Mouse (Mus musculus) liver, postnatal 0 days (tissue): ENCODE measurements at regions not wholly inside any gene's neighbourhood (a gene's known extent, or its start where the extent isn't known, plus 50 kb on each side); places are given as distances from the start of the nearest gene placed in this dataset.

ENCODE experiments used
- ATAC-seq: fragments of 200-750 bp; cut with Nextera tagmentation; 2 replicates; pipeline ENCODE4 v1.8.0; 2017; ENCODE audit warnings: mild to moderate bottlenecking, moderate library complexity
- DNase-seq: peaks from one replicate; pipeline ENCODE4 v3.0.0-alpha.2; 2016
- H3K27ac ChIP-seq: fragments of 300-500 bp; sonication (generic); 2 replicates; pipeline ENCODE4 v1.5.1; 2014; ENCODE audit warnings: antibody characterized with exemption, moderate library complexity, mild to moderate bottlenecking, low read depth
- H3K27me3 ChIP-seq: fragments of 300-500 bp; sonication (generic); 2 replicates; pipeline ENCODE4 v1.6.1; 2014; ENCODE audit warnings: low read length, control low read depth, mixed read lengths; ENCODE audit not compliant: insufficient read depth
- H3K36me3 ChIP-seq: fragments of 300-500 bp; sonication (generic); replicated peaks from 2 replicates; pipeline ENCODE4 v1.6.1; 2014; ENCODE audit warnings: mild to moderate bottlenecking, control low read depth, low read length, moderate library complexity, mixed read lengths; ENCODE audit not compliant: insufficient read depth
- H3K4me1 ChIP-seq: fragments of 300-500 bp; sonication (generic); 2 replicates; pipeline ENCODE4 v1.6.1; 2014; ENCODE audit warnings: antibody characterized with exemption, mild to moderate bottlenecking, control low read depth; ENCODE audit not compliant: insufficient read depth
- H3K4me2 ChIP-seq: fragments of 300-500 bp; sonication (generic); 2 replicates; pipeline ENCODE4 v1.6.1; 2014; ENCODE audit warnings: low read depth, mild to moderate bottlenecking, low read length, moderate library complexity, mixed read lengths
- H3K4me3 ChIP-seq: fragments of 300-500 bp; sonication (generic); 2 replicates; pipeline ENCODE4 v1.5.1; 2014; ENCODE audit warnings: low read depth, low read length
- H3K9ac ChIP-seq: fragments of 300-500 bp; sonication (generic); replicated peaks from 2 replicates; pipeline ENCODE4 v1.6.1; 2014; ENCODE audit warnings: mild to moderate bottlenecking, moderate library complexity
- H3K9me3 ChIP-seq: fragments of 300-500 bp; sonication (generic); 2 replicates; pipeline ENCODE4 v1.6.1; 2016; ENCODE audit warnings: mild to moderate bottlenecking, control low read depth, low read length, mixed read lengths
- CTCF ChIP-seq: sonication (generic); IDR thresholded peaks from 2 replicates; pipeline ENCODE4 v1.5.1; 2016; ENCODE audit warnings: antibody characterized with exemption, low read depth
- EP300 ChIP-seq: IDR thresholded peaks from 2 replicates; pipeline ENCODE4 v1.6.1; 2016; ENCODE audit warnings: antibody characterized with exemption, low read depth, mild to moderate bottlenecking
- WGBS: fragments of 180-500 bp; shearing (Covaris S2); extraction: QIAGEN DNeasy Blood & Tissue Kit; methylation state at CpG from one replicate; pipeline ENCODE4 v1.1.7; 2014; ENCODE audit not compliant: insufficient replicate concordance; 5-methylcytosine and 5-hydroxymethylcytosine counted together

DNA sequence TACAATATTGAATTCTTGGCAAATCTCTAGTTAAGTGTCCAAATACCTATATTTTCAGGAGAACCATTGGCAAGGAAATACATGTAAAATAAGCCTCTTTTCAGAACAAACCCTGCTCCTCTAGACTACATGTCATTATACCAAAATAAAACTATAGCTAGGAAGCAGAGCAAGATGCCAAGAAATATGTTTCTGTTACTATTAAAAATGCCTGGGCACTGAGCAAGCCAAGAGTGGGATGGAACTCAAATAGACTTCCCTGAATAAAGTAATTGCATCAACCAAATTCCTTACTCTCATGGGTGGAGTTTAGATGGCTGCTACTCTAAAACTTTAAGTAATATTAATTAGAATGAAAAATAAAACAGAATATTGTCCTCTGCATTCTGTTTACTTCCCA is 168.0 kb downstream of the Efcab1 start:
- no peak overlapping the region for H3K4me3 ChIP-seq
- H3K27me3 ChIP-seq: no peaks in the 10 kb centered on the region
- H3K27ac ChIP-seq: no peak overlapping the region
- DNase-seq (no peak), ATAC-seq (no peak)
- H3K36me3 ChIP-seq: no peaks in the 10 kb centered on the region
- H3K9me3 ChIP-seq: no peaks in the 10 kb centered on the region
- no peaks in the 10 kb centered on the region for H3K4me1 ChIP-seq
- no peak overlapping the region for H3K9ac ChIP-seq
- TF ChIP-seq EP300: no peak
- TF ChIP-seq CTCF: no peak
- H3K4me2 ChIP-seq: no peak overlapping the region

DNA sequence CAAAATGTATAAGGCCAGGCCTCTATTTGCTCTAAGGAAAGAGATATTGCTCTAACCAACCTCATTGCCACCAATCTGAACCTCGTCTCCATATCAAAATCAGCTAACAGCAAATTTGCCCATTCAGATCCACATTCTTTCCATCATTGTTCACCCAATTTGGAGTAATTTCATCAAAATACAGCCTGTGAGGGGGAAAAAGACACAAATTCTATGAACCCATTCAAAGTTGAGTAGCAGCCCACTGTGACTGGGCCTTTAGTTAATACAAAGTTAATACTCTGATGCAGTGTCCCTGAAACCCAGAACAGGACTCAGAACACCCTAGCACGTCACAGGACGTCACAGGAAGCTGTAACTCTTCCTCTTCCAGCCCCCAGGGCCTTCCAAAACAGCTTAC is 177.3 kb downstream of the Efcab1 start:
- H3K9me3 ChIP-seq: no peaks in the 10 kb centered on the region
- H3K4me1 ChIP-seq: no peaks in the 10 kb centered on the region
- no peak overlapping the region for H3K4me2 ChIP-seq
- TF ChIP-seq CTCF (no peak), EP300 (no peak)
- no peak overlapping the region for H3K4me3 ChIP-seq
- ATAC-seq: no peak
- peaks cover 14% of the 10 kb centered on the region; the same call in 1 of the 2 replicates for H3K27me3 ChIP-seq
- no peak overlapping the region for H3K27ac ChIP-seq
- H3K36me3 ChIP-seq: no peaks in the 10 kb centered on the region
- DNase-seq: no peak
- 56% methylated on average over 3 of the region's 3 CpGs for WGBS
- H3K9ac ChIP-seq: no peak overlapping the region

DNA sequence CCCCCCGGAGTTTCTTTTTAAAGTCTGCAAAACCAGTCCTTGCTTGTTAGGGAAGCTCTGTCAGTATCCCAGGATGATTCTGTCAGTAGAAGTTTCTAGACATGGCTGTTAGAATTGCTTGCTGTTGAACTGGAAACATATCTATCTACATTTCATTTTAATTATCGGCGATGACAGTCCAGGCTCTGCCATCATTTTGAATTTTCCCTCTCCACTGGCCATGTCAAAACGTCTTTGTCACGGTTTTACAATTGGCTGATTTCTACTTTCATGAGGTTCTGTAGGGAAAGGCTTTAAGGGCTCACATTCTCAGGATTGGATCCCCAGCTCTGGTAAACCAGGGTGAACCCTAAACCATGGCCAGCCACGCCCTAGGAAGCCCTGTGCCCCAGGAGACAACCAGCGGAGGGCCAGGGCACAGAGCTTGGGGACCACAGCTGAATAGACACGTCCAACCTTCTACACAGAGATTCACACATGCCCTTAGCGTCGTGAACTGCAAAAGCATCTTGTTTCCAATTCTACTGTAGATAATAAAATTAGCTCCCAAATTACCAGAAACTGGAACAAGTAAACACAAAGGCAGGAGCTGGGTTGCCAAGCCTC is 177.8 kb downstream of the Efcab1 start:
- Histone ChIP-seq H3K36me3 (no peaks in the 10 kb centered on the region), H3K4me2 (peak overlapping the region; percentile 72), H3K4me3 (no peak overlapping the region), H3K4me1 (no peaks in the 10 kb centered on the region), H3K9ac (no peak overlapping the region), H3K27ac (no peak overlapping the region), H3K9me3 (no peaks in the 10 kb centered on the region), H3K27me3 (peaks cover 14% of the 10 kb centered on the region; the same call in 1 of the 2 replicates)
- DNase-seq (no peak), ATAC-seq (no peak)
- TF ChIP-seq CTCF (no peak), EP300 (no peak)
- 26% methylated on average over 10 of the region's 10 CpGs for WGBS

DNA sequence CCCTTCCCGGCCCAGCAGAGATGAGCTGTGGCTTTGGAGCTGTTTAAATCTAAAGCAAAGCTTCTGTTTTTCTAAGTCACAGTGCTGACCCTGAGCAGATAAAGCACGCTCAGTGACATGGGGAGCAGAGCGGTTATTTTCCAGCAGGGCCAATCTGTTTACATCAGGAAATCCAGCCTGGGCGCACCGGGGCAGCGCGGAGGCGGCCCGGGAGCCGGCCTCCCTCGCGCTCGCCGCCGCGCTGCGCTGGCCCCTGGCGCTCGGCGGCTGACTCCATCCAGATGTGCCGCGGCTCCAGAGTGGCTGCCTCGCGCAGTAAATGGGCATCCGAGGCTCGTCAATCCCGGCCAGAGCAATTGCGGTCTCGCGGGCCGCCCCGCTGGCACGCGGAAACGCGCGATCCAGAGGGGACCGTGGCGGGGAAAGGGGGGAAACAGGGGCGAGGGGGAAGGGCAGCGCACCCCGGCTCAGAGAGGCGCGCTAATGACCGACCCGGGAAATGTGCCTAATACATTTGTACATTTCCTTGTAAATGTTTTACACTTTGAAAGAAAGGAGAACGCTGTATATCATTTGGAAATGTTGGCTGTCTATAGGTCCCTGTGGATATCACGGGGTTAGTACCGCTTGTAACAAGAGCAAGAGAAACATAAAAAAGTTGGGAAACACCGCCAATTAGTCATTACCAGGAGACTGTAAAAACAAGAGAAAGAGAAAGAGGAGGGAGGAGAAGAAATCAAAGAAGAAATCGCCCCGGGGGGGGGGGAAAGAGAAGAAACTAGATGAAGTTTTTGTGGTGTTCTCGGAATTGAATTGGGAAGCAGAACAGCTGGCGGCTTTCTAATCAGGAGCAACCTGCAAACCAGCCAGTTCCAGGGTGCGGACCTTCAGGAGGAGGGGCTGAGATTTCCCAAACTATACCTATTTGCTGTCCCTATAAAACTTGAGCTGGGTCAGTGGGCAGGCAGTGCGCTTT is 178.6 kb downstream of the Efcab1 start:
- H3K4me3 ChIP-seq: peak overlapping the region; percentile 35
- 0 out of 2 replicates have a peak overlapping the region, but pooled peaks have one; percentile 21 for H3K9ac ChIP-seq
- H3K27ac ChIP-seq: 0 out of 2 replicates have a peak overlapping the region, but pooled peaks have one; percentile 16
- 3% methylated on average over 56 of the region's 56 CpGs for WGBS
- no peaks in the 10 kb centered on the region for H3K36me3 ChIP-seq
- H3K4me2 ChIP-seq: peak overlapping the region; percentile 72
- no peak for ATAC-seq
- TF ChIP-seq CTCF: no peak
- no peak for TF ChIP-seq EP300
- peaks cover 14% of the 10 kb centered on the region; the same call in 1 of the 2 replicates for H3K27me3 ChIP-seq
- H3K9me3 ChIP-seq: no peaks in the 10 kb centered on the region
- H3K4me1 ChIP-seq: no peaks in the 10 kb centered on the region
- peak; percentile 13 for DNase-seq

DNA sequence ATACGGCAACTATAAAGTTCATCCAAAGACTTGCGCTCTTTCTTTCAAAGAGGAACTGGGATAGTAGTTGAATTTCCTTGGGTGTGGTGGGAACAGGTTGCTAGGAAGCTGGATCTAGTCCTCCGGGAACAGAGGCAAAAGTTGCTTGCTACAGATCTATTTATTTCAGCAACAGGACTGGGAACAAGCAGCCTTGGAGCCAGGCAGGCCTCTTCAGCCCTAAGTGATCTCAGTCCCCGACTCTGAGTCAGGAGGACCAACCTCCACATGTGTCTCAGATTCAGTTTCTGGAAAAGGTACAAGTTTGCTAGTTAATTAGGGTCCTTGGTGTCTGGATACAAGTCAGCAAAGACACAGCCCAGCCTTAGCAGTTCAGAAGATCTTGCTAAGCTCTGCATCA is 180.2 kb downstream of the Efcab1 start:
- 73% methylated on average over 4 of the region's 4 CpGs for WGBS
- Histone ChIP-seq H3K4me1 (no peaks in the 10 kb centered on the region), H3K4me3 (no peak overlapping the region), H3K9ac (no peak overlapping the region), H3K4me2 (no peak overlapping the region), H3K36me3 (no peaks in the 10 kb centered on the region), H3K27me3 (peaks cover 14% of the 10 kb centered on the region; the same call in 1 of the 2 replicates), H3K9me3 (no peaks in the 10 kb centered on the region), H3K27ac (no peak overlapping the region)
- no peak for TF ChIP-seq CTCF
- no peak for TF ChIP-seq EP300
- DNase-seq: no peak
- no peak for ATAC-seq

DNA sequence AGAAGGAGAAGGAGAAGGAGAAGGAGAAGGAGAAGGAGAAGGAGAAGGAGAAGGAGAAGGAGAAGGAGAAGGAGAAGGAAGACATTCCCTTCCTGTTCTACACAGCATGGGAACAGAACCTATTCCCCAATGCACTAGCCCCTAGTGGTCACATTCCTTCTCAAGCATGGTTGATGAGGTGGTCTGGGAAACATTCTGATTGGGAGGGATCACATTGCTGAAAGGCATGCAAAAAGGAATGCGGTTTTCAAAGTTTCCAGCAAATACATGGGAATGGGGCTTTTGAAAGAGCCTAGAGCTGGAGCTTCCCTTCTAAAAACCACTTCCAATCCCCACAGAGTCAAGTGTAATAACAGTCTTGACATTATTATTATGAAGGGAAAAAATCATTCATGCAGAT is 197.5 kb downstream of the Efcab1 start:
- no peak for TF ChIP-seq EP300
- no peak for TF ChIP-seq CTCF
- no peak for ATAC-seq
- WGBS: 41% methylated on average over 1 of the region's 1 CpGs

More for the DNA sequence above, 197.5 kb downstream of the Efcab1 start:
- no peak for DNase-seq
- no peaks in the 10 kb centered on the region for H3K4me1 ChIP-seq
- no peak overlapping the region for H3K9ac ChIP-seq
- no peak overlapping the region for H3K27ac ChIP-seq
- H3K9me3 ChIP-seq: no peaks in the 10 kb centered on the region
- no peak overlapping the region for H3K4me2 ChIP-seq
- no peaks in the 10 kb centered on the region for H3K36me3 ChIP-seq
- H3K27me3 ChIP-seq: no peaks in the 10 kb centered on the region
- no peak overlapping the region for H3K4me3 ChIP-seq
